Mouse (Mus musculus): ENCODE measurements around the gene Fpr3. TPM values are rescaled to one million over a fixed set of nuclear protein-coding genes. Genes with fewer than 3 reads are reported as not detected.
"Not testable (repeated sequence)": the region's sequence is repeated elsewhere in the genome, so short reads cannot be mapped to it uniquely, and the experiment has no call there.

Fpr3 gene
- polyA plus RNA-seq (2015; fragmentation: Nextera tagmentation; extraction: Ambion mirVana): not detected in 2 replicates

- H3K9ac ChIP-seq: no peak within 1 kb of the TSS
- H3K4me2 ChIP-seq: no peak within 1 kb of the TSS
- H3K27me3 ChIP-seq (replicated peaks): no peaks in the 10 kb centered on the region
- WGBS: 46% methylated on average over 1 of the region's 1 CpGs
- ATAC-seq (ENCODE audit: insufficient read depth, low FRiP score, low read depth): no peak
- no peaks in the 10 kb centered on the region for H3K36me3 ChIP-seq
- no peaks in the 10 kb centered on the region for H3K4me1 ChIP-seq
- H3K27ac ChIP-seq: no peak within 1 kb of the TSS
- H3K9me3 ChIP-seq: no peaks in the 10 kb centered on the region
- H3K4me3 ChIP-seq (replicated peaks): no peak within 1 kb of the TSS
These were observed at the start of gene Fpr3, which contains the start of gene Fpr2 for GRCm38 (mm10) chr17:17887774-17888248. Gene Fpr3, plus strand, starts transcription at chr17:17887852. Gene Fpr2, plus strand, starts transcription at chr17:17887824.

GRCm38 (mm10) chr17:17837919-17838701 is 49.5 kb upstream of the Fpr3 start:
- peak overlapping the region; percentile 27; the same call in 1 of the 2 replicates for H3K9ac ChIP-seq
- peak overlapping the region; percentile 86 for H3K27ac ChIP-seq
- whole genome bisulfite sequencing: 1% methylated on average over 43 of the region's 43 CpGs
- H3K36me3 ChIP-seq: peaks cover 6% of the 10 kb centered on the region; the same call in 1 of the 2 replicates
- H3K4me2 ChIP-seq: peak overlapping the region; percentile 54
- peaks cover 42% of the 10 kb centered on the region for H3K4me1 ChIP-seq
- H3K9me3 ChIP-seq: no peaks in the 10 kb centered on the region
- peak; percentile 98 for ATAC-seq (ENCODE audit: insufficient read depth, low FRiP score, low read depth)
- peak overlapping the region; percentile 50 for H3K4me3 ChIP-seq (replicated peaks)
- no peaks in the 10 kb centered on the region for H3K27me3 ChIP-seq (replicated peaks)

GRCm38 (mm10) chr17:17839276-17839675 is 48.4 kb upstream of the Fpr3 start:
- Histone ChIP-seq H3K4me2 (peak overlapping the region; percentile 54; the same call in 1 of the 2 replicates), H3K36me3 (peaks cover 6% of the 10 kb centered on the region; the same call in 1 of the 2 replicates), H3K27me3 (replicated peaks) (no peaks in the 10 kb centered on the region), H3K9ac (no peak overlapping the region), H3K4me1 (peaks cover 33% of the 10 kb centered on the region), H3K4me3 (replicated peaks) (no peak overlapping the region), H3K9me3 (no peaks in the 10 kb centered on the region), H3K27ac (no peak overlapping the region)
- WGBS: 87% methylated on average over 2 of the region's 2 CpGs
- no peak for ATAC-seq (ENCODE audit: insufficient read depth, low FRiP score, low read depth)

GRCm38 (mm10) chr17:17840796-17841195 is 46.9 kb upstream of the Fpr3 start:
- Histone ChIP-seq H3K27me3 (replicated peaks) (no peaks in the 10 kb centered on the region), H3K4me3 (replicated peaks) (no peak overlapping the region), H3K4me2 (no peak overlapping the region), H3K9me3 (no peaks in the 10 kb centered on the region), H3K27ac (no peak overlapping the region), H3K4me1 (peaks cover 18% of the 10 kb centered on the region), H3K36me3 (peaks cover 4% of the 10 kb centered on the region; the same call in 1 of the 2 replicates), H3K9ac (no peak overlapping the region)
- 86% methylated on average over 7 of the region's 7 CpGs for WGBS
- no peak for ATAC-seq (ENCODE audit: insufficient read depth, low FRiP score, low read depth)

GRCm38 (mm10) chr17:17843534-17844261 is 44.0 kb upstream of the Fpr3 start:
- ATAC-seq (ENCODE audit: insufficient read depth, low FRiP score, low read depth): 0 out of 2 replicates have a peak, but pooled peaks have one; percentile 35
- Histone ChIP-seq H3K36me3 (no peaks in the 10 kb centered on the region; the same call in 1 of the 2 replicates), H3K9me3 (no peaks in the 10 kb centered on the region), H3K4me2 (no peak overlapping the region), H3K27me3 (replicated peaks) (no peaks in the 10 kb centered on the region), H3K27ac (no peak overlapping the region), H3K4me3 (replicated peaks) (no peak overlapping the region), H3K4me1 (no peaks in the 10 kb centered on the region), H3K9ac (no peak overlapping the region)
- WGBS: 70% methylated on average over 27 of the region's 27 CpGs

- WGBS: 72% methylated on average over 3 of the region's 3 CpGs
- not testable (repeated sequence) for H3K9me3 ChIP-seq
These were observed 43.0 kb upstream of the Fpr3 start for GRCm38 (mm10) chr17:17844606-17845005.

GRCm38 (mm10) chr17:17845187-17846027 is 42.2 kb upstream of the Fpr3 start:
- Histone ChIP-seq H3K27me3 (replicated peaks) (no peaks in the 10 kb centered on the region), H3K4me2 (no peak overlapping the region), H3K4me3 (replicated peaks) (no peak overlapping the region), H3K27ac (no peak overlapping the region), H3K36me3 (no peaks in the 10 kb centered on the region; the same call in 1 of the 2 replicates), H3K9ac (no peak overlapping the region), H3K9me3 (no peaks in the 10 kb centered on the region), H3K4me1 (no peaks in the 10 kb centered on the region)
- 71% methylated on average over 10 of the region's 10 CpGs for WGBS
- no peak for ATAC-seq (ENCODE audit: insufficient read depth, low FRiP score, low read depth)

More at GRCm38 (mm10) chr17:17844606-17845005, 43.0 kb upstream of the Fpr3 start:
- H3K27ac ChIP-seq; H3K4me3 ChIP-seq (replicated peaks); H3K4me2 ChIP-seq; H3K36me3 ChIP-seq; ATAC-seq (ENCODE audit: insufficient read depth, low FRiP score, low read depth); H3K4me1 ChIP-seq; H3K9ac ChIP-seq; H3K27me3 ChIP-seq (replicated peaks): not testable (repeated sequence)

- no peak overlapping the region for H3K4me2 ChIP-seq
- WGBS: 70% methylated on average over 2 of the region's 2 CpGs
- H3K9ac ChIP-seq: no peak overlapping the region
- no peaks in the 10 kb centered on the region for H3K9me3 ChIP-seq
- H3K4me3 ChIP-seq (replicated peaks): no peak overlapping the region
- H3K27ac ChIP-seq: no peak overlapping the region
- no peaks in the 10 kb centered on the region for H3K4me1 ChIP-seq
- ATAC-seq (ENCODE audit: insufficient read depth, low FRiP score, low read depth): no peak
- H3K27me3 ChIP-seq (replicated peaks): no peaks in the 10 kb centered on the region
- H3K36me3 ChIP-seq: no peaks in the 10 kb centered on the region
These were observed 38.7 kb upstream of the Fpr3 start for GRCm38 (mm10) chr17:17848988-17849387.

- no peaks in the 10 kb centered on the region for H3K36me3 ChIP-seq
- no peaks in the 10 kb centered on the region for H3K9me3 ChIP-seq
- no peak overlapping the region for H3K4me3 ChIP-seq (replicated peaks)
- peak overlapping the region; percentile 22 for H3K4me2 ChIP-seq
- H3K27me3 ChIP-seq (replicated peaks): no peaks in the 10 kb centered on the region
- H3K4me1 ChIP-seq: no peaks in the 10 kb centered on the region
- 0 out of 2 replicates have a peak, but pooled peaks have one; percentile 28 for ATAC-seq (ENCODE audit: insufficient read depth, low FRiP score, low read depth)
- H3K27ac ChIP-seq: no peak overlapping the region
- WGBS: 30% methylated on average over 55 of the region's 55 CpGs
- no peak overlapping the region for H3K9ac ChIP-seq
These were observed 37.5 kb upstream of the Fpr3 start for GRCm38 (mm10) chr17:17849906-17850712.

GRCm38 (mm10) chr17:17855064-17855838 is 32.4 kb upstream of the Fpr3 start, which contains the start of gene Has1:
Gene Has1, minus strand, starts transcription at chr17:17855205.
- Histone ChIP-seq H3K27me3 (replicated peaks) (no peaks in the 10 kb centered on the region), H3K27ac (no peak within 1 kb of the TSS), H3K4me2 (no peak within 1 kb of the TSS), H3K4me1 (no peaks in the 10 kb centered on the region), H3K36me3 (no peaks in the 10 kb centered on the region), H3K9me3 (no peaks in the 10 kb centered on the region), H3K9ac (no peak within 1 kb of the TSS), H3K4me3 (replicated peaks) (no peak within 1 kb of the TSS)
- WGBS: 24% methylated on average over 7 of the region's 8 CpGs
- ATAC-seq (ENCODE audit: insufficient read depth, low FRiP score, low read depth): no peak

Data from stomach, embryonic 15.5 days (tissue).